Mouse (Mus musculus): Measurements from ENCODE around the gene Lrrc4. TPM values are rescaled to one million over a fixed set of nuclear protein-coding genes. Genes with fewer than 3 reads are reported as not detected.

The Lrrc4 gene
- polyA plus RNA-seq, 1 experiment from 2014 or later, result 5.6 TPM

DNA sequence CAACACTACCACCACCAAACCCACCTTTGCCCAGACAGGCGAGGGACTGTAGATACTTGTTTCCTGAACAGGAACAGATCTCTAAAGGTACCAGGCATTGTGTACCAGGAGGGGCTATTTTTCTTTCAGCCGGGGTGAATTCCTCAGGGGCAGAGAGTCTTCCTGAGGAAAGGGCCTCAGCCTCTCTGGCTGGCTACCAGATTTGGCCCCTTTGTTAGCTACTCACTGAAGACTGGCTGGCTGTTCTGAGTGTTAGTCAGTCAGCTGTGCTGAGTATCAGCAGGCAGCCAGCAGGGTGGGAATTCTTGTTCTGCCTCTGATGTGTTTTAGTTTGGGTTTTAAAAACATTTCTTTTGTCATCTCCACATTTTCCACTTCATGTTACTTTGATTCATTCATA, 198.4 kb downstream of the Lrrc4 start:
- no peak overlapping the region for H3K4me2 ChIP-seq
- peak overlapping the region; percentile 8; the same call in 1 of the 2 replicates for H3K27ac ChIP-seq
- no peaks in the 10 kb centered on the region for H3K36me3 ChIP-seq
- H3K4me3 ChIP-seq, result no peak overlapping the region
- H3K4me1 ChIP-seq (replicated peaks), result peaks cover 51% of the 10 kb centered on the region
- H3K9me3 ChIP-seq, result no peaks in the 10 kb centered on the region
- no peaks in the 10 kb centered on the region for H3K27me3 ChIP-seq
- no peak for ATAC-seq (ENCODE audit: low FRiP score)
- 34% methylated on average over 2 of the region's 2 CpGs for WGBS
- no peak overlapping the region for H3K9ac ChIP-seq

DNA sequence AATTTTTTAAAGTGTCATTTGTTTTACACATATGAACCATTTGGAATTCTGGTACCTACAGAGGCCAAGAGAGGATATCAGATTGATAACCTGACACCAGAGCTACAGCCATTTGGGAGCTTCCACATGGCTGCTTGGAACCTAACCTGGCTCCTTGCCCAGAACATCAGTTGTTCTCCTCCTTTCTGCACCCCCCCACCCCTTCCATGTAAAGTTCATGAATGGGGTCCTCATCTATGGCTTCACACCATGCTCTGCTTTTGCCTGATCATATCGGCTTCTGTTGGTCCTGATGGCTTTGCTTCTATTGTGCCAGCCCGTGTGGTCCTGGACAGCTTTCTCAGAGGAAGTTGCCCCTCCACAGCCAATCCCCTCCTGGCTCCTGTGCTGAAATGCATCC, 200.6 kb downstream of the Lrrc4 start:
- ATAC-seq (ENCODE audit: low FRiP score), result no peak
- H3K36me3 ChIP-seq, result no peaks in the 10 kb centered on the region
- no peak overlapping the region for H3K4me3 ChIP-seq
- whole genome bisulfite sequencing, result 74% methylated on average over 2 of the region's 2 CpGs
- H3K27ac ChIP-seq, result no peak overlapping the region
- no peak overlapping the region for H3K9ac ChIP-seq
- no peaks in the 10 kb centered on the region for H3K27me3 ChIP-seq
- peaks cover 45% of the 10 kb centered on the region for H3K4me1 ChIP-seq (replicated peaks)
- H3K9me3 ChIP-seq, result no peaks in the 10 kb centered on the region
- no peak overlapping the region for H3K4me2 ChIP-seq

DNA sequence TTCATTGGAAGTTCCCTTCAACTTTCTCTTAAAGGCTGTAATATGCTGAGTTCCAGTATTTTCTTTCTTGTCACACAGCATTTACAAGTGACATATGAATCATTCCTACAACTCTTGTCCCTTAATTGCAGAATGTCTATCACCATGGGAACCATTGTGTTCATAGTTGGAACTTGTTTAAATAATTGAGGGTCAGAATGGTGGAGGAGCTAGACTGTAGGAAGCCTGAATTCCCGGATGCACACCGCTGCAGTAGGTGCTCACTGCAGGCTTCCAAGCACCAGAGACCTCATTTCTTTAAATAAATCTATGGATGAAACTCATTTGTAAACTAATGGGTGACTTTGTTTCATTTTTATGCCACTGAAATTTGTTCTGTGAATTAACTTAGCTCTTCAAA, 201.7 kb downstream of the Lrrc4 start:
- Histone ChIP-seq H3K9me3 (no peaks in the 10 kb centered on the region), H3K9ac (no peak overlapping the region), H3K4me1 (replicated peaks) (peaks cover 41% of the 10 kb centered on the region), H3K4me2 (no peak overlapping the region), H3K27me3 (no peaks in the 10 kb centered on the region), H3K4me3 (no peak overlapping the region), H3K27ac (no peak overlapping the region), H3K36me3 (no peaks in the 10 kb centered on the region)
- 30% methylated on average over 2 of the region's 2 CpGs for WGBS
- no peak for ATAC-seq (ENCODE audit: low FRiP score)

DNA sequence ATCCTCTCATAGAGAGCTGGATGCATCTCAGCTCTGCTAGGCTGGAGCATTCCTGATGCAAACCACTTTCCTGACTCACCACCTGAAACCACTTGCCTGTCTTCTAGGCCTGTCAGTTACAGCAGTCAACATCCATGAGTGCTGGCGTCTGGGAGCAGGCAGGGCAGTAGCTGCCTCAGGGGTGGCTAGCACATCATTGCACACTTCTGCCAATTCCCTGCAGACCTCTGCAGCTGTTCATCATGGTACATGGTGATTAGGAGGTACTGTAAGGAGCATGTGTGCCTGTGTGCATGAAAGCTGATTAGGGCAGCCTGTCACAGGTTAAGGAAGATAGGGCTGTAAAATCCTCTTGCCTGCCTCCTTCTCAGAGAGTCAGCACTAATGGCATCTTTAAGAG, 203.1 kb downstream of the Lrrc4 start:
- ATAC-seq (ENCODE audit: low FRiP score), result peak; percentile 79
- H3K27ac ChIP-seq, result peak overlapping the region; percentile 66
- no peak overlapping the region for H3K4me3 ChIP-seq
- H3K27me3 ChIP-seq, result no peaks in the 10 kb centered on the region
- H3K36me3 ChIP-seq, result no peaks in the 10 kb centered on the region
- H3K4me2 ChIP-seq, result no peak overlapping the region
- WGBS, result 32% methylated on average over 1 of the region's 1 CpGs
- H3K9me3 ChIP-seq, result no peaks in the 10 kb centered on the region
- H3K9ac ChIP-seq, result no peak overlapping the region
- peaks cover 30% of the 10 kb centered on the region for H3K4me1 ChIP-seq (replicated peaks)

DNA sequence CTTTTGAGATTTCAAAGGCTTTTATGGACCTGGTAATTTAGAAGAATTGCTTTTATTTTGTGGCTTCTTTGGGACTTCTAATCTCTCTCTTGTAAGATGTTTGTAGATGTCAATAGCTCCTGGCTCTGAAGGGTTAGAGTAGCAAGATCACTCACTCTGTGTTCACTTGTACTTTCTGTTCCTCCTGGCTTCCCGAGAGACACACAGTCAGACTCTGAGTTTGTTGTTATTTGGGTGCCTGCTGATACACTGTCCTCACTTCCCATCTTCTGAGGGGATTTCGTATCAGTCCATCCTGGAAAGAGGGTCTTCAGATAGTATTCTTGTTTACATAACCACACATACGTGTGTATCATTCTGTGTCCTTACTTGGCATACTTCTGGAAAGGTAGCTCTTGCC, 208.6 kb downstream of the Lrrc4 start:
- ATAC-seq (ENCODE audit: low FRiP score), result no peak

DNA sequence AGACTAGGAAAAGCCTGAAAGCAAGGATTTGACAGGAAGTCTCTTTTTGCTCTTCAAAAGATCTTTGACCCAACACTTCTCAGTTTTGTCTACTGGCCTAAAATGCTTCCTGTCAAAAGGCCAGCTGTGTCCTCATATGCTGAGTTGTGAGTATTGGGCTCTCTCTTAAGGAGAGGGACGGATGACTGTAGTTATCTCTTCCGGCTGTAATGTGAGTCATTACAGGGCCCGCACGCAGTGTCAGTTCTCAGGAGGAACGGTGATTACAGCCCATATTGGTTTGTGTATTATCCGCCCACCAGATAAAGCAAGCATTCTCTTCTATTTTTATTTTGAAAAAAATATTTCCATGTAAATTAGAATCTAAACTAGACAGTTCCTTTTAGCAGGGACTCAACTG, 209.0 kb downstream of the Lrrc4 start:
- no peak overlapping the region for H3K27ac ChIP-seq
- H3K27me3 ChIP-seq, result no peaks in the 10 kb centered on the region
- H3K9ac ChIP-seq, result no peak overlapping the region
- H3K4me3 ChIP-seq, result no peak overlapping the region
- H3K4me1 ChIP-seq (replicated peaks), result peaks cover 16% of the 10 kb centered on the region
- WGBS, result 83% methylated on average over 6 of the region's 6 CpGs
- no peaks in the 10 kb centered on the region for H3K9me3 ChIP-seq
- ATAC-seq (ENCODE audit: low FRiP score), result no peak
- H3K36me3 ChIP-seq, result no peaks in the 10 kb centered on the region
- H3K4me2 ChIP-seq, result no peak overlapping the region

More for the DNA sequence above, 208.6 kb downstream of the Lrrc4 start:
- no peak overlapping the region for H3K27ac ChIP-seq
- no peak overlapping the region for H3K4me3 ChIP-seq
- H3K27me3 ChIP-seq, result no peaks in the 10 kb centered on the region
- WGBS, result 89% methylated on average over 3 of the region's 3 CpGs
- H3K4me2 ChIP-seq, result no peak overlapping the region
- peaks cover 19% of the 10 kb centered on the region for H3K4me1 ChIP-seq (replicated peaks)
- no peaks in the 10 kb centered on the region for H3K36me3 ChIP-seq
- H3K9ac ChIP-seq, result no peak overlapping the region
- H3K9me3 ChIP-seq, result no peaks in the 10 kb centered on the region

DNA sequence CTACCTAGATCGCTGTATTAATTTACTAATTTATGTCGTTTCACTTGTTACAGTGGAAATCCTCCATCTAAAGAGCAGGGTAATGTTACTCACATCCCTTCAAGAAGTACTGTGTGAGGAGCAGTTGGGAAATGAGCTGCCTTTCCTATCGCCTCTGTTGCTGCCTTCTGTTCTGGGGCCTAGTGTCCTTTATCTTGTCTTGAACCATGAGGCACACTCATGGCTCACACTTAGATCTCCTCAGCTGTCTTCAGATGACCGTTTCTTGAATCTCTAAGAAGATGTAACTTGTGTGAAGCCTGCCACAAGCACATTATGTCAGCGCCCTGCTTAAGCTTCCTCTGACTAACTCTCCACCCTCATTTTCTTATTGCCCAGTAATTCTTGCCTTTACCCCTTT, 209.6 kb downstream of the Lrrc4 start:
- 96% methylated on average over 5 of the region's 5 CpGs for WGBS

DNA sequence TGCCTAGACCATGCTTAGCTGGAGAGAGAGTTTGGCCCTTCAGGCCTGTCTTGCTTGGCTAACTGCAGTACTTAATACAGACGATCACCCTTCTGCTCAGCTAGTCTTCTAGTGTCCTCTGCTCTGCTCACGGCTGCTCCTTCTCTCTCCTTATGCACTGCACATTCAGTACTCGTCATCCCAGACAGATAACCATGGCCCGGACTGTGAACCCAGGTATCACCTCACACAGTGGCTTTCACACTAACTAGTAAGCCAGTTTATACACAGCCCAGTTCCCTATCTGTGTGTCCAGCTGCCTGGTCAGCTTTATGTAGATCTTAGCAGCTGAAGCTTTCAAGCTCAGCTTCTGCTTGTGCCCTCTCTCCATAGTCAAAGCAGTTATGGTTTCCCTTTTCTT, 210.1 kb downstream of the Lrrc4 start:
- Histone ChIP-seq H3K9ac (no peak overlapping the region), H3K27ac (no peak overlapping the region), H3K4me3 (no peak overlapping the region), H3K36me3 (no peaks in the 10 kb centered on the region), H3K4me1 (replicated peaks) (peaks cover 16% of the 10 kb centered on the region), H3K4me2 (no peak overlapping the region), H3K27me3 (no peaks in the 10 kb centered on the region), H3K9me3 (no peaks in the 10 kb centered on the region)
- WGBS, result 90% methylated on average over 4 of the region's 4 CpGs
- no peak for ATAC-seq (ENCODE audit: low FRiP score)

More for the DNA sequence above, 209.6 kb downstream of the Lrrc4 start:
- ATAC-seq (ENCODE audit: low FRiP score), result no peak
- H3K36me3 ChIP-seq, result no peaks in the 10 kb centered on the region
- no peaks in the 10 kb centered on the region for H3K9me3 ChIP-seq
- H3K4me2 ChIP-seq, result no peak overlapping the region
- no peak overlapping the region for H3K4me3 ChIP-seq
- H3K27ac ChIP-seq, result 0 out of 2 replicates have a peak overlapping the region, but pooled peaks have one; percentile 18
- peaks cover 16% of the 10 kb centered on the region for H3K4me1 ChIP-seq (replicated peaks)
- no peak overlapping the region for H3K9ac ChIP-seq
- no peaks in the 10 kb centered on the region for H3K27me3 ChIP-seq

DNA sequence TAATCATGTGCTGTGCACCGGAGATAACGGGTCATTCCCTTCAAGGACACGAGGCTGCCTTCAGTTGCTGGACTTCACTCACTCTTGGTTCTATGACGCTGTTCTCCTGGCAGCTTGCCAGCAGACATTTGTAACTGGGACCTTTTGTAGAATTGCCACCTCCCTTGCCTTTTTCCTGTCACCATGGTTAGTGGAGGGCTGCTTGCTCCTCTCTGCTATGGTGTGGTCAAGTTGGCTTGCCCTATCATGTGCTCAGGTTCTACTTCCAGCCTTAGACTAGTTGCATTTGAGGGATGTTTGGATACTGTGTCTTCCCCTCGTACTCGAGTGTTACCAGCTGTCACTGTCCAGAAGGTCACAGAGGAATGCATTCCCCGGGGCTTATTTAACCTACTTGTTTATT, 212.8 kb downstream of the Lrrc4 start:
- H3K36me3 ChIP-seq, result no peaks in the 10 kb centered on the region
- no peak overlapping the region for H3K4me3 ChIP-seq
- H3K9me3 ChIP-seq, result no peaks in the 10 kb centered on the region
- no peaks in the 10 kb centered on the region for H3K27me3 ChIP-seq
- WGBS, result 33% methylated on average over 7 of the region's 7 CpGs
- no peak overlapping the region for H3K27ac ChIP-seq
- peak; percentile 55; the same call in 1 of the 2 replicates for ATAC-seq (ENCODE audit: low FRiP score)
- no peak overlapping the region for H3K4me2 ChIP-seq
- H3K9ac ChIP-seq, result no peak overlapping the region
- peaks cover 16% of the 10 kb centered on the region for H3K4me1 ChIP-seq (replicated peaks)

DNA sequence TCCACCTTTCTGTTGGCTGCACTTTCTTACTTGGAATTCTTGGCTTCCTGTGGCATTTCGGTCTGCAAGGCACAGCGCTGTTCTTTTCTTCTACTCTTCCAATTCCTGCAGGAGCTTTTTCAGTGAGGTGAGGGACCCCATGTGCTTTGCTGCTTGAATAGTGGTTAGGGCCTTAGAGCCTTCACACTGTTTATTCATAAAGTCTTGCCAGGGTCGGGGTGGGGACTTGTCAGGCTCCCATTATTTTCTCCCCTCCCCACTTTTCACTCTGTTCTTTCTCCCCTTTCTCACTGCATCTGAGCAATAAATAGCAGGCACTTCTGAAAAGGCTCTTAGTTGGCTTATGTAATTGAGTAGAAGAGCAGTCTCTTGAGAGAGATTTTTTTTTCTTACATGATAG, 213.2 kb downstream of the Lrrc4 start:
- Histone ChIP-seq H3K9ac (no peak overlapping the region), H3K4me3 (no peak overlapping the region), H3K27ac (no peak overlapping the region), H3K27me3 (no peaks in the 10 kb centered on the region), H3K4me1 (replicated peaks) (peaks cover 16% of the 10 kb centered on the region), H3K4me2 (no peak overlapping the region), H3K36me3 (no peaks in the 10 kb centered on the region), H3K9me3 (no peaks in the 10 kb centered on the region)
- 52% methylated on average over 3 of the region's 3 CpGs for WGBS
- no peak for ATAC-seq (ENCODE audit: low FRiP score)

DNA sequence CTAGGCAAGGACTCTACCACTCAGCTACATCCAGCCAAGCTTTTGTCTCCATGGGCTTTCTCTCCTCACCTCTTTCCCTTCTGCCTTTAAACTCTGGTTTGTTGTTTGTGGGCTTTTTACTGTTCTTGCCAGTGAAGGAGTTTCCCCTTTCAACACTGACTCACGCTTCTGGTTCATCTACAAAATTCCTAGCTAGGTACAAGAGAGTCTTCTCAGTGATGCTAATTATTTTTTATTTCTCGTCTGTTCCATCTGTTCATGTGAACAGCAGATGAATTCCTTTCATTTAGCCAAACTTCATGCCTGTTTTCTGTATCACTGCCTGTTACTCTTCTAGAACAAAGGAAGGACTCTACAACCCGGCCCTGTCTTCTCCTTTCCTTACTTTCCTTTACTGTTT, 215.6 kb downstream of the Lrrc4 start:
- no peak for ATAC-seq (ENCODE audit: low FRiP score)
- H3K4me2 ChIP-seq, result no peak overlapping the region

DNA sequence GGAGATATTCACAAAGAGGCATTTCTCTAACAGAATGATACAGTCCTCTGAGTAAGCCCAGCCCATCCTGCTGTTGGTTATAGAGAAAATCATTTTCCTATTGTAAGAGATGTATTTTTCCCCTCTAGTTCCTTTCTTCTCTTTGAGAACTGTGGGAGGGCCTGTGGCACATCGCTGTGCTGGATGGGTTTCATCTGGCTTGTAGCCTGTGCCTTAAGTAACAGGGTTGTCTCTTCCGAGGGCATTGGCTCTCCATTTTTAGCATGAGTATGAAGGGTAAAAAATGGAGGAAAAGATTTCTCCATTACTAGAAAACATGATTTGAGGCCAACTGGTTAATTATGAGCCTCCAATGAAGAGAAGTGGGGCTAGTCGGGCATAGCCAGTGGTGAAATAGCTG, 216.1 kb downstream of the Lrrc4 start:
- Histone ChIP-seq H3K4me2 (no peak overlapping the region), H3K27ac (no peak overlapping the region), H3K27me3 (no peaks in the 10 kb centered on the region), H3K36me3 (no peaks in the 10 kb centered on the region), H3K9me3 (no peaks in the 10 kb centered on the region), H3K4me1 (replicated peaks) (peaks cover 16% of the 10 kb centered on the region), H3K4me3 (no peak overlapping the region), H3K9ac (no peak overlapping the region)
- no peak for ATAC-seq (ENCODE audit: low FRiP score)
- 82% methylated on average over 3 of the region's 3 CpGs for WGBS

More for the DNA sequence above, 215.6 kb downstream of the Lrrc4 start:
- Histone ChIP-seq H3K4me1 (replicated peaks) (peaks cover 16% of the 10 kb centered on the region), H3K9ac (no peak overlapping the region), H3K27me3 (no peaks in the 10 kb centered on the region), H3K9me3 (no peaks in the 10 kb centered on the region), H3K27ac (no peak overlapping the region), H3K36me3 (no peaks in the 10 kb centered on the region), H3K4me3 (no peak overlapping the region)
- 38% methylated on average over 3 of the region's 3 CpGs for WGBS

DNA sequence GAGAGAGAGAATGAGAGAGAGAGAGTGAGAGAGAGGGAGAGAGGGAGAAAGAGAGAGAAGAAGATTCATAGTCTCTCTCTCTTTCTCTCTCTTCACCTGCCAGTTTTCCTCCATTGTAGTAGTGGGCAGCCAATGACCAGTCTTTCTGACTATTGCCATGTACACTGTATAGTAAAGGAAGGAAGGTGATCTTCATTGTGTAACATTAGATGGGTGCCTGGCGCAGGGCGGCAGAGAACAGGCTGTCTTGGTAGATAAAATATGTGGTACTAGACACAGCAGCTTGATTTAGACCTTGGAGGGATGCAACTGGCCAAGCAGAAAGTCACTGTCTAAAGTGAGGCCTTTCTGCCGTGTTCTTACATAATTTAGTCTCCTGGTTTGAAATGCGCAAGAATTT, 216.7 kb downstream of the Lrrc4 start:
- Histone ChIP-seq H3K4me3 (no peak overlapping the region), H3K36me3 (no peaks in the 10 kb centered on the region), H3K4me2 (no peak overlapping the region), H3K4me1 (replicated peaks) (peaks cover 16% of the 10 kb centered on the region), H3K27me3 (no peaks in the 10 kb centered on the region), H3K27ac (no peak overlapping the region), H3K9ac (no peak overlapping the region), H3K9me3 (no peaks in the 10 kb centered on the region)
- WGBS, result 89% methylated on average over 4 of the region's 4 CpGs
- no peak for ATAC-seq (ENCODE audit: low FRiP score)
